ENCODE assay signal across 22 mouse cellular contexts in the genomic region with DNA sequence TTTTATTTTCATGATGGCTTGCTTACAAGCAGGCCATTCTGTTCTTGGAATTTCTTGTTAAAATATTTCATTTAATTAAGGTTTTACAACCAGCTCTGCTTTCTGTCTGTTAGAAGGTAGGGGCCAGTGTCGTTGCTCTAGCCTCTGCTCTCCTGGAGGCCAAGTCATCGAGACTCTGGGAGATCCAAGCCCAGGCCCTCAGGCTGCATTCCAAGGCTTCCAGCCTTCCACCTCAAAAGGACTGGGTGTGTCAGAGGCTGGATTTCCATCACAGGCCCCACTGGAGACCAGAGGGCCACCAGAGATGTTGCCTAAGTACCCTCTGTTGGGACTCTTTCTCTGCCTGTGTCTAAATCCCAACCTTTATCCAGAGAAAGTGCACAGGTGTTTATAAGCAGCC. TPM values are rescaled to one million over a fixed set of nuclear protein-coding genes. Genes with fewer than 3 reads are reported as not detected.
DNase-seq lines count a peak whose midpoint lies in the region; ATAC-seq and TF ChIP-seq lines count a peak whose summit lies in the region.
"Had no signal": no experiment of that assay in that cellular context is flagged by ENCODE, and none has a peak within 500 bp of the region (broad histone marks: within the 10 kb centered on the region; RNA-seq: fewer than 3 reads in every experiment).

No protein-coding gene starts in this region.

- ATAC-seq in intestine, embryonic 14.5 days (replicated peaks; ENCODE audit: low FRiP score, low TSS enrichment, low read depth), result no peak
- ATAC-seq in intestine, postnatal 0 days, result no peak
- ATAC-seq in kidney, postnatal 0 days (replicated peaks; ENCODE audit: low FRiP score, low read depth), result no peak
- ATAC-seq in lung, embryonic 16.5 days (ENCODE audit: low read depth), result peak; percentile 62; the same call in 1 of the 2 replicates
- ATAC-seq: forebrain, embryonic 13.5 days; forebrain, postnatal 0 days; Patski had no signal

- no peak overlapping the region for H3K9ac ChIP-seq in intestine, embryonic 14.5 days (ENCODE audit: low read length)
- no peak overlapping the region for H3K9ac ChIP-seq in intestine, postnatal 0 days (ENCODE audit: low read depth, low read length)
- no peak overlapping the region for H3K9ac ChIP-seq in kidney, postnatal 0 days (ENCODE audit: low read depth, low read length)
- no peak overlapping the region for H3K9ac ChIP-seq in lung, embryonic 16.5 days (ENCODE audit: low read length)
- H3K9ac ChIP-seq: forebrain, embryonic 13.5 days; forebrain, postnatal 0 days; hindbrain, embryonic 13.5 days had no signal

- H3K4me3 ChIP-seq in intestine, embryonic 14.5 days (ENCODE audit: low read depth, low read length), result no peak overlapping the region
- no peak overlapping the region for H3K4me3 ChIP-seq in intestine, postnatal 0 days (ENCODE audit: low read depth, low read length)
- no peak overlapping the region for H3K4me3 ChIP-seq in kidney, postnatal 0 days (replicated peaks; ENCODE audit: low read depth, low read length)
- H3K4me3 ChIP-seq in lung, embryonic 16.5 days (ENCODE audit: low read length), result no peak overlapping the region
- no peak overlapping the region for H3K4me3 ChIP-seq in limb, embryonic 10.5 days
- H3K4me3 ChIP-seq: embryonic facial prominence, embryonic 10.5 days; forebrain, embryonic 13.5 days; heart, embryonic 10.5 days; hindbrain, embryonic 13.5 days had no signal

- H3K36me3 ChIP-seq in intestine, embryonic 14.5 days (ENCODE audit: control insufficient read depth, insufficient read depth, low read length), result no peaks in the 10 kb centered on the region
- H3K36me3 ChIP-seq in intestine, postnatal 0 days (ENCODE audit: control insufficient read depth, insufficient read depth), result no peaks in the 10 kb centered on the region
- no peaks in the 10 kb centered on the region for H3K36me3 ChIP-seq in kidney, postnatal 0 days (ENCODE audit: insufficient read depth, low read length)
- H3K36me3 ChIP-seq in lung, embryonic 16.5 days (ENCODE audit: control insufficient read depth, insufficient read depth, low read length), result no peaks in the 10 kb centered on the region
- no peaks in the 10 kb centered on the region for H3K36me3 ChIP-seq in limb, embryonic 10.5 days
- H3K36me3 ChIP-seq: embryonic facial prominence, embryonic 10.5 days; heart, embryonic 10.5 days; hindbrain, embryonic 13.5 days had no signal

- no peaks in the 10 kb centered on the region for H3K9me3 ChIP-seq in intestine, embryonic 14.5 days (ENCODE audit: control insufficient read depth, low read length)
- no peaks in the 10 kb centered on the region for H3K9me3 ChIP-seq in intestine, postnatal 0 days (ENCODE audit: control insufficient read depth)
- no peaks in the 10 kb centered on the region for H3K9me3 ChIP-seq in kidney, postnatal 0 days (replicated peaks; ENCODE audit: low read length)
- no peaks in the 10 kb centered on the region for H3K9me3 ChIP-seq in lung, embryonic 16.5 days (ENCODE audit: control insufficient read depth, low read length)
- H3K9me3 ChIP-seq in limb, embryonic 10.5 days (replicated peaks), result no peaks in the 10 kb centered on the region
- H3K9me3 ChIP-seq: embryonic facial prominence, embryonic 10.5 days; forebrain, embryonic 13.5 days; heart, embryonic 10.5 days; hindbrain, embryonic 13.5 days had no signal

- no peak for TF ChIP-seq CTCF in intestine, postnatal 0 days (IDR thresholded peaks at IDR 0.05; ENCODE audit: low read depth)
- TF ChIP-seq CTCF in kidney, postnatal 0 days (IDR thresholded peaks at IDR 0.05; ENCODE audit: low read depth), result no peak

- DNase-seq in intestine, embryonic 14.5 days (ENCODE audit: low spot score), result peak; percentile 24
- peak; percentile 46 for DNase-seq in kidney, postnatal 0 days (ENCODE audit: low spot score)
- no peak for DNase-seq in kidney, postnatal 36 days
- no peak for DNase-seq in lung, postnatal 4 days
- DNase-seq in limb, embryonic 10.5 days (ENCODE audit: low spot score), result no peak
- DNase-seq in spleen, postnatal 10 days (ENCODE audit: low spot score in 2 of 2), result no peak
- DNase-seq: adrenal gland, adult 2 months; adrenal gland, postnatal 25 days; cerebellum, adult 18-20 months; cerebellum, adult 9-11 months; forebrain, postnatal 0 days; gastrocnemius, postnatal 36 days; heart, adult 18-20 months; heart, postnatal 10 days had no signal

- no peak overlapping the region for H3K4me2 ChIP-seq in intestine, embryonic 14.5 days (ENCODE audit: low read length)
- H3K4me2 ChIP-seq in intestine, postnatal 0 days (replicated peaks; ENCODE audit: low read depth), result no peak overlapping the region
- no peak overlapping the region for H3K4me2 ChIP-seq in kidney, postnatal 0 days (ENCODE audit: low read length)
- no peak overlapping the region for H3K4me2 ChIP-seq in lung, embryonic 16.5 days (ENCODE audit: low read depth, low read length)
- H3K4me2 ChIP-seq: forebrain, embryonic 13.5 days; hindbrain, embryonic 13.5 days had no signal

- 22% methylated on average over 2 of the region's 2 CpGs for WGBS in intestine, embryonic 14.5 days
- WGBS in intestine, postnatal 0 days, result 33% methylated on average over 2 of the region's 2 CpGs
- WGBS in kidney, postnatal 0 days, result 29% methylated on average over 2 of the region's 2 CpGs
- WGBS in lung, embryonic 16.5 days, result 58% methylated on average over 2 of the region's 2 CpGs
- WGBS in limb, embryonic 10.5 days, result 35% methylated on average over 2 of the region's 2 CpGs

- no peaks in the 10 kb centered on the region for H3K4me1 ChIP-seq in intestine, embryonic 14.5 days (replicated peaks; ENCODE audit: control insufficient read depth, insufficient read depth, low read length)
- H3K4me1 ChIP-seq in intestine, postnatal 0 days (replicated peaks; ENCODE audit: control insufficient read depth, insufficient read depth, low read length), result no peaks in the 10 kb centered on the region
- H3K4me1 ChIP-seq in kidney, postnatal 0 days (replicated peaks; ENCODE audit: insufficient read depth, low read length), result no peaks in the 10 kb centered on the region
- 0 out of 2 replicates have a peak, but pooled peaks cover 5% of the 10 kb centered on the region for H3K4me1 ChIP-seq in lung, embryonic 16.5 days (replicated peaks; ENCODE audit: control insufficient read depth, insufficient read depth, low read length)
- H3K4me1 ChIP-seq in limb, embryonic 10.5 days, result peaks cover 27% of the 10 kb centered on the region
- H3K4me1 ChIP-seq: heart, embryonic 10.5 days had no signal

- no peak overlapping the region for H3K27ac ChIP-seq in intestine, embryonic 14.5 days (ENCODE audit: low read depth)
- no peak overlapping the region for H3K27ac ChIP-seq in intestine, postnatal 0 days (ENCODE audit: low read depth, low read length)
- H3K27ac ChIP-seq in kidney, postnatal 0 days, result no peak overlapping the region
- peak overlapping the region; percentile 39; the same call in 1 of the 2 replicates for H3K27ac ChIP-seq in lung, embryonic 16.5 days (ENCODE audit: low read length)
- 0 out of 2 replicates have a peak overlapping the region, but pooled peaks have one; percentile 11 for H3K27ac ChIP-seq in limb, embryonic 10.5 days
- H3K27ac ChIP-seq: embryonic facial prominence, embryonic 10.5 days; forebrain, embryonic 13.5 days; heart, embryonic 10.5 days; hindbrain, embryonic 13.5 days had no signal

- no peaks in the 10 kb centered on the region for H3K27me3 ChIP-seq in intestine, embryonic 14.5 days (replicated peaks; ENCODE audit: control insufficient read depth, insufficient read depth, low read length)
- H3K27me3 ChIP-seq in intestine, postnatal 0 days (replicated peaks; ENCODE audit: control insufficient read depth, insufficient read depth, low read length), result no peaks in the 10 kb centered on the region
- no peaks in the 10 kb centered on the region for H3K27me3 ChIP-seq in kidney, postnatal 0 days (ENCODE audit: insufficient read depth, low read length)
- no peaks in the 10 kb centered on the region for H3K27me3 ChIP-seq in lung, embryonic 16.5 days (ENCODE audit: control insufficient read depth, insufficient read depth, low read depth, low read length)
- H3K27me3 ChIP-seq in limb, embryonic 10.5 days (ENCODE audit: low read depth, poor library complexity, severe bottlenecking), result no peaks in the 10 kb centered on the region
- H3K27me3 ChIP-seq: CH12.LX, Patski had no signal

RNA-seq across cellular contexts. Expression of a gene that starts 52.6 kb away (rescaled TPM):
- 40.7 and 43.5 TPM in 2 replicates for polyA plus RNA-seq in intestine, embryonic 14.5 days (2014; fragmentation: Nextera tagmentation; extraction: Ambion mirVana)
- 132 and 135 TPM in 2 replicates for polyA plus RNA-seq in intestine, postnatal 0 days (2015; fragmentation: Nextera tagmentation; extraction: Ambion mirVana)
- polyA plus RNA-seq in kidney, postnatal 0 days (2015; fragmentation: Nextera tagmentation; extraction: Ambion mirVana), result 0.03 and 0.06 TPM in 2 replicates
- polyA plus RNA-seq in lung, embryonic 16.5 days (2015; fragmentation: Nextera tagmentation; extraction: Ambion mirVana), result 0.11 and 2.0 TPM in 2 replicates
- polyA plus RNA-seq in limb, embryonic 10.5 days (2016; fragmentation: Nextera tagmentation; extraction: Ambion mirVana), result 0.13 and 0.18 TPM in 2 replicates
- polyA plus RNA-seq: forebrain, embryonic 13.5 days; forebrain, postnatal 0 days had no signal

Comparison
In these comparisons a context has a peak if more than half of its experiments do, and no peak if none do; other contexts are left out.
1. DNase-seq: peak in intestine, embryonic 14.5 days (single experiment) and kidney, postnatal 0 days (single experiment); none in kidney, postnatal 36 days (0 of 2), lung, postnatal 4 days (0 of 2), limb, embryonic 10.5 days (single experiment) and spleen, postnatal 10 days (0 of 2).
2. H3K27ac ChIP-seq: peak in lung, embryonic 16.5 days (single experiment) and limb, embryonic 10.5 days (single experiment); none in intestine, embryonic 14.5 days (single experiment), intestine, postnatal 0 days (single experiment) and kidney, postnatal 0 days (single experiment).
3. RNA of a gene that starts 52.6 kb away (polyA plus RNA-seq): 132 to 135 TPM in intestine, postnatal 0 days and 40.7 to 43.5 TPM in intestine, embryonic 14.5 days; 0.13 to 0.18 TPM in limb, embryonic 10.5 days, 0.11 to 2.0 TPM in lung, embryonic 16.5 days and 0.03 to 0.06 TPM in kidney, postnatal 0 days; every median in the first group is over 10 times any median in the second.